ENCODE assay signal across 8 mouse cellular contexts in genomic region chr7:141061269-141061692, GRCm38 (mm10). TPM values are rescaled to one million over a fixed set of nuclear protein-coding genes. Genes with fewer than 3 reads are reported as not detected.
DNase-seq lines count a peak whose midpoint lies in the region; ATAC-seq and TF ChIP-seq lines count a peak whose summit lies in the region.
"Had no signal": no experiment of that assay in that cellular context is flagged by ENCODE, and none has a peak within 500 bp of the region (broad histone marks: within the 10 kb centered on the region; RNA-seq: fewer than 3 reads in every experiment).

No protein-coding gene starts in this region.

- peaks cover 94% of the 10 kb centered on the region for H3K4me1 ChIP-seq in megakaryocyte, embryonic 14.5 days
- H3K4me1 ChIP-seq in hindbrain, postnatal 0 days (ENCODE audit: insufficient read depth, low read length), result peaks cover 14% of the 10 kb centered on the region

- peak overlapping the region; percentile 92 for H3K27ac ChIP-seq in hindbrain, postnatal 0 days

- peak overlapping the region; percentile 97 for H3K9ac ChIP-seq in hindbrain, postnatal 0 days (replicated peaks; ENCODE audit: low read length)

- 0 out of 2 replicates have a peak, but pooled peaks cover 3% of the 10 kb centered on the region for H3K9me3 ChIP-seq in megakaryocyte, embryonic 14.5 days
- no peaks in the 10 kb centered on the region for H3K9me3 ChIP-seq in hindbrain, postnatal 0 days (ENCODE audit: low read length)

- DNase-seq in embryo, embryonic 10.5 days (ENCODE audit: low spot score), result peak; percentile 62
- DNase-seq in hindbrain, postnatal 0 days (ENCODE audit: low spot score), result peak; percentile 50
- peak; percentile 59 for DNase-seq in neural tube, embryonic 10.5 days (ENCODE audit: extremely low spot score, low spot score)
- no peak for DNase-seq in testis, postnatal 14 days (ENCODE audit: low spot score)
- DNase-seq in lung, postnatal 36 days, result no peak

- TF ChIP-seq CTCF in hindbrain, postnatal 0 days (IDR thresholded peaks at IDR 0.05; ENCODE audit: low read depth), result no peak

- H3K4me2 ChIP-seq in hindbrain, postnatal 0 days (ENCODE audit: low read depth, low read length), result peak overlapping the region; percentile 78

- under 1% methylated on average over 36 of the region's 37 CpGs for WGBS in hindbrain, postnatal 0 days

- H3K36me3 ChIP-seq in megakaryocyte, embryonic 14.5 days (replicated peaks; ENCODE audit: low read length), result no peaks in the 10 kb centered on the region
- H3K36me3 ChIP-seq in hindbrain, postnatal 0 days (ENCODE audit: insufficient read depth, low read length), result peaks cover 27% of the 10 kb centered on the region

- H3K27me3 ChIP-seq in megakaryocyte, embryonic 14.5 days (replicated peaks), result peaks cover 25% of the 10 kb centered on the region
- H3K27me3 ChIP-seq in hindbrain, postnatal 0 days (ENCODE audit: insufficient read depth, low read length), result no peaks in the 10 kb centered on the region

- no peak for ATAC-seq in megakaryocyte, adult 5-6 weeks (ENCODE audit: poor library complexity, severe bottlenecking)
- ATAC-seq in hindbrain, postnatal 0 days, result peak; percentile 52

- peak overlapping the region; percentile 92 for H3K4me3 ChIP-seq in megakaryocyte, embryonic 14.5 days (replicated peaks)
- peak overlapping the region; percentile 83 for H3K4me3 ChIP-seq in hindbrain, postnatal 0 days (ENCODE audit: low read length)

RNA-seq across cellular contexts. Expression of gene B4galnt4, which starts 0.4 kb away (rescaled TPM):
- 11.5 and 17.3 TPM in 2 replicates for polyA plus RNA-seq in megakaryocyte, embryonic 14.5 days (2012; ENCODE audit: insufficient read depth, low replicate concordance)
- total RNA-seq in megakaryocyte, adult 5-6 weeks (2015), result 1.5 and 3.0 TPM in 2 replicates
- total RNA-seq in megakaryocyte, adult 5-6 weeks (2017), result 1.7 and 2.5 TPM in 2 replicates
- 115 and 124 TPM in 2 replicates for total RNA-seq in hindbrain, postnatal 0 days (2014; rRNA removed)
- 41.8 and 46.2 TPM in 2 replicates for polyA plus RNA-seq in hindbrain, postnatal 0 days (2015; fragmentation: Nextera tagmentation; extraction: Ambion mirVana)

RNA-seq across cellular contexts. Expression of gene Pkp3, which starts 16.7 kb away (rescaled TPM):
- 2.5 and 3.0 TPM in 2 replicates for polyA plus RNA-seq in megakaryocyte, embryonic 14.5 days (2012; ENCODE audit: insufficient read depth, low replicate concordance)
- total RNA-seq in megakaryocyte, adult 5-6 weeks (2015), result 6.7 and 9.7 TPM in 2 replicates
- 3.8 and 6.1 TPM in 2 replicates for total RNA-seq in megakaryocyte, adult 5-6 weeks (2017)
- total RNA-seq in hindbrain, postnatal 0 days (2014; rRNA removed), result 0.58 TPM in 1 of 2 replicates, not detected in the other
- polyA plus RNA-seq in hindbrain, postnatal 0 days (2015; fragmentation: Nextera tagmentation; extraction: Ambion mirVana), result 0.29 TPM in 1 of 2 replicates, not detected in the other

RNA-seq across cellular contexts. Expression of gene Gm17387, which starts 32.4 kb away (rescaled TPM):
- not detected in 2 replicates for polyA plus RNA-seq in megakaryocyte, embryonic 14.5 days (2012; ENCODE audit: insufficient read depth, low replicate concordance)
- not detected in 2 replicates for total RNA-seq in megakaryocyte, adult 5-6 weeks (2015)
- total RNA-seq in megakaryocyte, adult 5-6 weeks (2017), result not detected in 2 replicates
- not detected in 2 replicates for total RNA-seq in hindbrain, postnatal 0 days (2014; rRNA removed)
- not detected in 2 replicates for polyA plus RNA-seq in hindbrain, postnatal 0 days (2015; fragmentation: Nextera tagmentation; extraction: Ambion mirVana)
- total RNA-seq: common myeloid progenitor, adult 5-6 weeks had no signal

RNA-seq across cellular contexts. Expression of gene Sigirr, which starts 39.1 kb away (rescaled TPM):
- polyA plus RNA-seq in megakaryocyte, embryonic 14.5 days (2012; ENCODE audit: insufficient read depth, low replicate concordance), result 41.8 and 92.9 TPM in 2 replicates
- total RNA-seq in megakaryocyte, adult 5-6 weeks (2015), result 7.5 and 9.3 TPM in 2 replicates
- total RNA-seq in megakaryocyte, adult 5-6 weeks (2017), result 7.7 and 8.2 TPM in 2 replicates
- total RNA-seq in hindbrain, postnatal 0 days (2014; rRNA removed), result 1.2 and 19.5 TPM in 2 replicates
- polyA plus RNA-seq in hindbrain, postnatal 0 days (2015; fragmentation: Nextera tagmentation; extraction: Ambion mirVana), result 2.4 and 2.6 TPM in 2 replicates

RNA-seq across cellular contexts. Expression of gene Ifitm6, which starts 43.6 kb away (rescaled TPM):
- 0.91 TPM in 1 of 2 replicates, not detected in the other for polyA plus RNA-seq in megakaryocyte, embryonic 14.5 days (2012; ENCODE audit: insufficient read depth, low replicate concordance)
- 1,773 and 2,031 TPM in 2 replicates for total RNA-seq in megakaryocyte, adult 5-6 weeks (2015)
- total RNA-seq in megakaryocyte, adult 5-6 weeks (2017), result 1,518 and 1,657 TPM in 2 replicates
- total RNA-seq in hindbrain, postnatal 0 days (2014; rRNA removed), result 0.37 and 0.50 TPM in 2 replicates
- polyA plus RNA-seq in hindbrain, postnatal 0 days (2015; fragmentation: Nextera tagmentation; extraction: Ambion mirVana), result 0.67 and 0.69 TPM in 2 replicates

Comparison
In these comparisons a context has a peak if more than half of its experiments do, and no peak if none do; other contexts are left out.
1. DNase-seq: peak in embryo, embryonic 10.5 days (single experiment), hindbrain, postnatal 0 days (single experiment) and neural tube, embryonic 10.5 days (single experiment); none in testis, postnatal 14 days (single experiment) and lung, postnatal 36 days (single experiment).
2. RNA of gene B4galnt4, which starts 0.4 kb away (total RNA-seq): 115 to 124 TPM in hindbrain, postnatal 0 days; 1.5 to 3.0 TPM in megakaryocyte, adult 5-6 weeks; every median in the first group is over 10 times any median in the second.